Mouse (Mus musculus) liver, embryonic 15.5 days (tissue): Measurements from ENCODE around the gene Usp7. TPM values are rescaled to one million over a fixed set of nuclear protein-coding genes. Genes with fewer than 3 reads are reported as not detected.

ENCODE experiments used
- polyA plus RNA-seq: library from polyadenylated mRNA; unstranded; fragments of >200 nt; fragmentation: Nextera tagmentation; extraction: Ambion mirVana; gene quantifications from 2 replicates; pipeline ENCODE4 v1.2.1, GENCODE M21; 2015

Gene Usp7
- polyA plus RNA-seq, 1 experiment from 2014 or later: 24.4 TPM

Other genes starting within 250 kb of the Usp7 start
- gene Pmm2, start 154.6 kb downstream of the Usp7 start, polyA plus RNA-seq: 30.4 and 31.5 TPM in 2 replicates
- gene Tmem186, start 154.6 kb downstream of the Usp7 start, polyA plus RNA-seq: 8.9 and 9.8 TPM in 2 replicates
- gene Carhsp1, start 120.2 kb downstream of the Usp7 start, polyA plus RNA-seq: 85.9 and 94.7 TPM in 2 replicates
- gene Gm5767, start 111.5 kb downstream of the Usp7 start, polyA plus RNA-seq: 0.24 TPM in 1 of 2 replicates, not detected in the other
- gene 1810013L24Rik, start 37.8 kb upstream of the Usp7 start, polyA plus RNA-seq: 12.7 and 14.1 TPM in 2 replicates